Mouse (Mus musculus) C3H10T1/2 (cell line): ENCODE measurements around the gene Cdc42ep1. TPM values are rescaled to one million over a fixed set of nuclear protein-coding genes. Genes with fewer than 3 reads are reported as not detected.

ENCODE experiments used
- polyA plus RNA-seq, 2 experiments: library from polyadenylated mRNA; unstranded; fragments of >200 nt; fragmentation: generic; extraction: Trizol; gene quantifications; one replicate each; pipeline ENCODE4 v1.2.1; 2012; ENCODE audit warnings: missing spikeins in 2 of 2

Gene Cdc42ep1
- 100 to 1,000 TPM in 1 of 2 experiments, 10 to 100 TPM in 1; 31.8 to 120 TPM for polyA plus RNA-seq

GRCm38 (mm10) chr15:78842371-78843163, at the start of gene Cdc42ep1:
TSS of gene Cdc42ep1 (plus strand) at chr15:78842624.

GRCm38 (mm10) chr15:78802776-78803391, 39.5 kb upstream of the Cdc42ep1 start, which contains the start of gene Card10:
TSS of gene Card10 (minus strand) at chr15:78803042.

DNA sequence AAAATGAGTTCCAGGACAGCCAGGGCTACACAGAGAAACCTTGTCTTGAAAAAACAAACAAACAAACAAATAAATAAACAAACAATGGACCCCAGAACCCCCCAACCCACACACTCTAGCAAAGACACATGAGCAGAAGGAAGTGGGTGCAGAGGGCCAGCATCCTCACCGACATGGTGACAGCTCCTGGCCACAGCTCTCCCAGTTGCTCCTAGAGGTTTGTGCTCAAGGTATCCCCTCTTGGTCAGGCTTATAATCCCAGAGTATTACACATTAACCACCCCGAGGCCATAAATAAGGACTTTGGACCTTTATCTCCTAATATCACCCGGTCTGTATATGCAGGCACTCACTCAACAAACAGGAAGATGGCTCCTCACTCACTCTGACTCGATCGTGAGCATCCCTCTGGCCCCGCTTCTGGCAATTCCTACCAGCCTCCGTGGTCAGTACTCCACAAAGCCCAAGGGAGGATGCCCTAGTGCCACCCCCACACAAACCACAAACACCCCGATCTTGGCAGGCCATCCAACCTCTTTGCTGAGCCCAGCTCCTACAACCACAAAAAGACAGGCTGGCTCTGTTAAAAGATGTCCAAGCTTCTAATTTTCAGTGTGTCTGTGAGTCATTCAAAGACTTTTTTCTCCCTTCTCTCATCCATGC, 13.0 kb downstream of the Cdc42ep1 start, which contains the start of gene Lgals2:
Gene Lgals2 (minus strand): TSS at position 227 of the 663 bp plus-strand sequence.

GRCm38 (mm10) chr15:78876991-78877809, 34.8 kb downstream of the Cdc42ep1 start, which contains the start of gene Gga1:
TSS of gene Gga1 (plus strand) at chr15:78877190.

GRCm38 (mm10) chr15:78899409-78899739, 57.0 kb downstream of the Cdc42ep1 start, which contains the start of gene Gm49510:
TSS of gene Gm49510 (plus strand) at chr15:78899667.

DNA sequence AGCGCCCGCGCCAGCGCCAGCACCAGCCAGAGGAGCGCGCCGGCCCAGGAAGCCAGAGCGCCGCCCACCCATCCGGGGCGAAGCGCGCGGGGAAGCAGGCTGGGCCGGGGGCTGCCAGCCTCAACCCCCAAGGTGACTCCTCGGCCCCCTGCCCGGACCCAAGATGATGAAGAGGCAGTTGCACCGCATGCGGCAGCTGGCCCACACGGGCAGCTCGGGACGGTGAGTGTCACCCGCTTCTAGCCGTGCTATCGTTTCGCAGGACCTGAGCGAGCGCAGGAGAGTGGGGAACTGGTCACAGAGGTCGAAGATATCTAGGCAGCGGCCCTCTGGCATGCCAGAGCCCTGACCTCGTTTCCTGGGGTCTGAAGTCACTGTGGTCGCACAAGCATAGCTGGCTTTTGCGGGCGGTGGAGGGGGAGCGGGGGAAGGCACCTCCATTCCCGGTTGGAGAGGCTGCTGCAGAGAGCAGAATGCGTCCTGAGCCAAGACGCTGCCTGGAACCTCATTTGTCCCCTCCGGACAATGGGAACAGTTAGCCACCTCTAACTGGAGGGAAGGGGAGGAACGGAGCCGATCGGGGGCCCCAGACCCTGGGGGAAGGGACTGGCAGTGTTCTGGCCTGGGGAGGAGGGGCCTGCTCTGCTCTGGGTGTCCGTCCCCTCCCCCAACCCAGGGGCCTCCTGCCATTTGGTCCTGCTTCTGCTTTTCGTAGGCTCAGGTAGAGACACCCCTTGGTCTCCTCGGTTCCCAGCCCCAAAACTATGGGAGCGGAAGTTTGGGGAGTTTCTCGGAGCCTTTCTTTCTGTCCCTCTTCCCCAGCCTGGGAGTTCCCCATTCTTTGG, 57.5 kb downstream of the Cdc42ep1 start, which contains the start of gene Sh3bp1:
Gene Sh3bp1 (plus strand): TSS at position 29 of the 845 bp plus-strand sequence.

Other genes with a start within 250 kb of the Cdc42ep1 start
- gene Cyth4, start 245.6 kb upstream of the Cdc42ep1 start, polyA plus RNA-seq, result under 1 TPM; 0.21 to 0.48 TPM
- under 1 TPM; 0.02 TPM for gene Elfn2, start 123.9 kb upstream of the Cdc42ep1 start, polyA plus RNA-seq
- gene Mfng, start 69.1 kb upstream of the Cdc42ep1 start, polyA plus RNA-seq, result under 1 TPM in 1 of 2 experiments, not detected in 1; 0.02 TPM
- under 1 TPM; 0.21 to 0.37 TPM for gene Card10, start 39.6 kb upstream of the Cdc42ep1 start, polyA plus RNA-seq
- gene Lgals2, start 12.9 kb downstream of the Cdc42ep1 start, polyA plus RNA-seq, result 10 to 100 TPM in 1 of 2 experiments, 1 to 10 TPM in 1; 1.3 to 43.8 TPM
- gene Gga1, start 34.6 kb downstream of the Cdc42ep1 start, polyA plus RNA-seq, result 10 to 100 TPM; 60.0 to 88.8 TPM
- gene Gm49510, start 57.0 kb downstream of the Cdc42ep1 start, polyA plus RNA-seq, result under 1 TPM; 0.06 to 0.17 TPM
- gene Sh3bp1, start 57.1 kb downstream of the Cdc42ep1 start, polyA plus RNA-seq, result 10 to 100 TPM; 21.2 to 57.1 TPM
- 10 to 100 TPM; 12.1 to 16.9 TPM for gene Pdxp, start 71.3 kb downstream of the Cdc42ep1 start, polyA plus RNA-seq
- over 10,000 TPM; 13,335 to 36,255 TPM for gene Lgals1, start 84.1 kb downstream of the Cdc42ep1 start, polyA plus RNA-seq
- 100 to 1,000 TPM; 115 to 191 TPM for gene Nol12, start 92.3 kb downstream of the Cdc42ep1 start, polyA plus RNA-seq
- gene Triobp, start 105.1 kb downstream of the Cdc42ep1 start, polyA plus RNA-seq, result 100 to 1,000 TPM in 1 of 2 experiments, 10 to 100 TPM in 1; 52.2 to 216 TPM
- 100 to 1,000 TPM; 112 to 459 TPM for gene H1f0, start 185.8 kb downstream of the Cdc42ep1 start, polyA plus RNA-seq
- under 1 TPM in 1 of 2 experiments, not detected in 1; 0.27 TPM for gene Galr3, start 199.3 kb downstream of the Cdc42ep1 start, polyA plus RNA-seq
- 10 to 100 TPM; 48.3 to 48.9 TPM for gene Ankrd54, start 220.3 kb downstream of the Cdc42ep1 start, polyA plus RNA-seq
- gene Eif3l, start 232.6 kb downstream of the Cdc42ep1 start, polyA plus RNA-seq, result 100 to 1,000 TPM; 288 to 344 TPM